Mouse (Mus musculus): Measurements from ENCODE around the gene Slc44a5. TPM values are rescaled to one million over a fixed set of nuclear protein-coding genes. Genes with fewer than 3 reads are reported as not detected.
"Not testable (repeated sequence)": the region's sequence is repeated elsewhere in the genome, so short reads cannot be mapped to it uniquely, and the experiment has no call there.

Gene Slc44a5
- polyA plus RNA-seq, 1 experiment from 2014 or later = 0.56 TPM

DNA sequence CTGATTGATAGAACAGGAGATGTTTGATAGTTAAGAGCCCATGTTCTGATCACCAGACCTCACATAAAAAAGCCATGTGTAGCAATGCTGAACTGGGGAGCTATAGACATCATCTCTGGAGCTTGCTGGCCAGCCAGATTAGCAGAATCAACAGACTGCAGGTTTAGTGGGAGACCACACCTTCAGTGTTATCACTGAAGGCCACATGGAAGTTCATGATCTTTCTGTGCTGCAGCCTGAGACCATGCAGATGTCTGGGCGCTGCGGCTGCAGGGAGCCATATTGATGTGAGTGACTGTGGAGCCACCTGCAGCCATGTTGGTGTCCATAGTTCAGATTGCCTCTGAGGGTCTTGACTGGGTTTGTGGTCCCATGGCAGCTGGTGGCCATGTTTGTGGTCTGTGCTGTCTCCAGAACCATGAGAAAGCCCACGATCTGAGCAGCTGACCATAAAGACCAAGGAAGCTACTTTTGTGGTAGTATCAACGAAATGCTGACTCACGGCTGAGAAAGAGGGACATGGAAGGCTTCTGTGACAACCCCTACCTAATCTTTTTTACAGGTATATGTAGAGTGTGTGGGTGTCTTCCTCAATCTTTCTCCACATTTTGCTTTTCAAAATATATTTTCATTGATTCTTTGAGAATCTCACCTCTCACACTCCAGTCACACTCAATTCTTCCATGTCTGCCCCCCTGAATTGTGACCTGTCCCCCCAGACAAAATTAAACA, 26.7 kb downstream of the Slc44a5 start:
- H3K9ac ChIP-seq (ENCODE audit: low read depth, low read length) = no peak overlapping the region
- no peaks in the 10 kb centered on the region for H3K27me3 ChIP-seq (replicated peaks; ENCODE audit: control insufficient read depth, insufficient read depth, low read length)
- no peaks in the 10 kb centered on the region for H3K4me1 ChIP-seq (ENCODE audit: control insufficient read depth, insufficient read depth, low read length)
- no peak overlapping the region for H3K27ac ChIP-seq (ENCODE audit: low read length)
- WGBS = 90% methylated on average over 5 of the region's 5 CpGs
- no peaks in the 10 kb centered on the region for H3K9me3 ChIP-seq (ENCODE audit: control insufficient read depth, low read length)
- no peak for ATAC-seq
- no peak overlapping the region for H3K4me3 ChIP-seq (ENCODE audit: low read length)
- H3K36me3 ChIP-seq (ENCODE audit: control insufficient read depth, insufficient read depth, low read length) = no peaks in the 10 kb centered on the region
- H3K4me2 ChIP-seq (ENCODE audit: low read depth, low read length) = no peak overlapping the region

DNA sequence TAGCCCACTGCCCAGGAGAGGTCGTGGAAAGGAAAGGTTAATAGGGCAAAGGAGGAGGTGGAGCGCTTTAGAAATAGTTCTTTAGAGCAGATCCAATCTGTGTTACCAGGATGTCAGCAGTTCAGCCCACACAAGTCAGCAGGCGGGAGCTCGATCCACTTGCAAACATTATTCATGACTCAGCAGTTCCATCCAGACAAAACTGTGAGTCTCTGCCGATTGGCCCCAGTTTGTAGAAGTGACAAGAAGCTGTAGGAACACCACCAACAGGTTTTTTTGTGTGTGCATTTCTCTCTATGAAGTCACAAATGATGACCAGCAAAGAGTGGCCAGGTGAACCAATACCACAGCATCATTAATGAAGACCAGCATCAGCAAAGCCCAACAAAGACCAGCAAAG, 28.1 kb downstream of the Slc44a5 start:
- Histone ChIP-seq H3K9me3 (ENCODE audit: control insufficient read depth, low read length) (no peaks in the 10 kb centered on the region), H3K27ac (ENCODE audit: low read length) (no peak overlapping the region), H3K27me3 (replicated peaks; ENCODE audit: control insufficient read depth, insufficient read depth, low read length) (no peaks in the 10 kb centered on the region), H3K4me3 (ENCODE audit: low read length) (no peak overlapping the region), H3K4me1 (ENCODE audit: control insufficient read depth, insufficient read depth, low read length) (no peaks in the 10 kb centered on the region), H3K9ac (ENCODE audit: low read depth, low read length) (no peak overlapping the region), H3K36me3 (ENCODE audit: control insufficient read depth, insufficient read depth, low read length) (no peaks in the 10 kb centered on the region), H3K4me2 (ENCODE audit: low read depth, low read length) (no peak overlapping the region)
- ATAC-seq = no peak
- WGBS = 81% methylated on average over 5 of the region's 5 CpGs

DNA sequence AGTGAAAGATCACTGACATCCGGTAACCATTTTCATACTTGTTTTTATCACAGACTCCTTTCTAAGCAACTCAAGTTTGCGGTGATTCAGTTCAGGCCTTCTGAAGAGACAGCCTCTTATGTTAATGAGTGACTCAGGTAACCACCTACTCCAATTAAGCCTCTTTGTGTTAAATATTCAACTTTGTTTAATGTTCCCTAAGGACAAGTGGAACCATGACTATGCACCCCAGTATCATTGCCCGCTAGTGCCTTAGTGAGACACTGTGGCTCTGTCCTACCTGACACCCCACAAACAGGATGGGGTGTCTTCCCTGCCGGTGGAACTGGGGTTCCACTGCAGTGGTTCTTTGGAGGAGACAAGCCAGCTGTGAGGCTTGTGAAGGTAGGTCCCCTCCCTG, 73.6 kb downstream of the Slc44a5 start:
- Histone ChIP-seq H3K4me1 (ENCODE audit: control insufficient read depth, insufficient read depth, low read length) (no peaks in the 10 kb centered on the region), H3K27me3 (replicated peaks; ENCODE audit: control insufficient read depth, insufficient read depth, low read length) (no peaks in the 10 kb centered on the region), H3K4me2 (ENCODE audit: low read depth, low read length) (no peak overlapping the region), H3K27ac (ENCODE audit: low read length) (no peak overlapping the region), H3K9ac (ENCODE audit: low read depth, low read length) (no peak overlapping the region), H3K9me3 (ENCODE audit: control insufficient read depth, low read length) (no peaks in the 10 kb centered on the region), H3K36me3 (ENCODE audit: control insufficient read depth, insufficient read depth, low read length) (no peaks in the 10 kb centered on the region), H3K4me3 (ENCODE audit: low read length) (no peak overlapping the region)
- no peak for ATAC-seq
- WGBS = 77% methylated on average over 4 of the region's 4 CpGs

DNA sequence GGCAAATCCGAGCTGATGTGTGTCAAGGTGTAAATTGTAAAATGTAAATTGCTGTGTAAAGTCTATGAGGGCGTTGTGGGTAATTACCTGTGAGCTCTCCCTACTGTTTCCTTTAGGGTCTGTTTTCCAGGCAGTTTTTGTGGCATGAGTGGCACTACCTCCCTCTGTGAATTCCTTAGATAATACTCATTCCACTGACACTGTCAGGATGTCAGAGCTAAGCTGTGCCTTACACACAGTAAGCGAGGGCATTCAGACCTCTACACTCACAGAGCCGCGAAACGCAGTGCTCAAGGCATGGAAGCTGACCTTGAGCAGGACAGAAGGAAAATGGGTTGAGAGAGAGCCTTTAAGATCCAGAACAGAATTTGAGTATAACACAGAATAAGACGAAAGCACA, 80.1 kb downstream of the Slc44a5 start:
- ATAC-seq = no peak
- H3K4me3 ChIP-seq (ENCODE audit: low read length) = no peak overlapping the region
- H3K36me3 ChIP-seq (ENCODE audit: control insufficient read depth, insufficient read depth, low read length) = no peaks in the 10 kb centered on the region
- no peak overlapping the region for H3K9ac ChIP-seq (ENCODE audit: low read depth, low read length)
- WGBS = 60% methylated on average over 7 of the region's 7 CpGs
- no peaks in the 10 kb centered on the region for H3K27me3 ChIP-seq (replicated peaks; ENCODE audit: control insufficient read depth, insufficient read depth, low read length)
- H3K4me2 ChIP-seq (ENCODE audit: low read depth, low read length) = no peak overlapping the region
- H3K4me1 ChIP-seq (ENCODE audit: control insufficient read depth, insufficient read depth, low read length) = no peaks in the 10 kb centered on the region
- no peak overlapping the region for H3K27ac ChIP-seq (ENCODE audit: low read length)
- H3K9me3 ChIP-seq (ENCODE audit: control insufficient read depth, low read length) = no peaks in the 10 kb centered on the region

DNA sequence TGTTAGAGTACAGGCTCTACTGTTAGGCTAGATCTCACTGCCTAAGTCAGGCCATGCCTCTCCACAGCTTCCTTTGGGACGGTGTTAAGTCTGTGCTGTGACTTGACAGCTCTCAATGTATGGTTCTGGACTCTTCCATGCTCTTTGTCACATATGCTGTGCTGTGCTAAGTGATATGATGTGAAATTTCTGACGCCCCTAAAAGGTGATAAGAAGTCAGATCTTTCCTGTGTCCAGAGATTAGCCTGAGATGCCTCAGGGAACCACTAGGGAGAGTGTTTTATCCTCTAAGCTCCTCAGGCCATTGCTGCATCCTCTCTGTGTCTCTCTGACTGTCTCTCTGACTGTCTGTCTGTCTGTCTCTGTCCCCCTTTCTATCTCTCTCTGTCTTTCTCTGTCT, 84.2 kb downstream of the Slc44a5 start:
- no peak overlapping the region for H3K4me2 ChIP-seq (ENCODE audit: low read depth, low read length)
- no peaks in the 10 kb centered on the region for H3K36me3 ChIP-seq (ENCODE audit: control insufficient read depth, insufficient read depth, low read length)
- H3K27me3 ChIP-seq (replicated peaks; ENCODE audit: control insufficient read depth, insufficient read depth, low read length) = no peaks in the 10 kb centered on the region
- H3K4me1 ChIP-seq (ENCODE audit: control insufficient read depth, insufficient read depth, low read length) = no peaks in the 10 kb centered on the region
- no peak overlapping the region for H3K4me3 ChIP-seq (ENCODE audit: low read length)
- H3K27ac ChIP-seq (ENCODE audit: low read length) = no peak overlapping the region
- H3K9me3 ChIP-seq (ENCODE audit: control insufficient read depth, low read length) = no peaks in the 10 kb centered on the region
- H3K9ac ChIP-seq (ENCODE audit: low read depth, low read length) = no peak overlapping the region
- WGBS = 82% methylated on average over 2 of the region's 2 CpGs
- ATAC-seq = no peak

DNA sequence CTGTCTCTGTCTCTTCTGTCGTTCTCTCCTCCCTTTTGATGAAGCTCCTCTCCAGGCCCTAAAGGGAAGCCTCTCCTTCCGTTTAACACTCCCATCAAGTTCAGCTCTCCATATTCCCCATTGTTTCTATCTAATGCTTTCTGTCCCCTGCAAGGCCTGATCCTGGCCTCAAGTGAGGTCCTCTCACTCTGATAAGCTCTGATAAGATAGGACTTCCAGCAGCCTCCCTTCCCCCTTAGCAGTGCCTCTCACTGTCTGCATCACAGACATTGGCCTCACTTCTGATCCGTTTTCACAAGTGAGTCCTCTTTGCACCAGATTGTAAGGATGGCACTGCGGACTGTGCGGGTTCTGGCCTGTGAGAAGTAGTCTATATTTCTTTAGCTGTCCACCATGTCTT, 85.0 kb downstream of the Slc44a5 start:
- Histone ChIP-seq H3K9ac (ENCODE audit: low read depth, low read length) (no peak overlapping the region), H3K27ac (ENCODE audit: low read length) (no peak overlapping the region), H3K4me3 (ENCODE audit: low read length) (no peak overlapping the region), H3K27me3 (replicated peaks; ENCODE audit: control insufficient read depth, insufficient read depth, low read length) (no peaks in the 10 kb centered on the region), H3K9me3 (ENCODE audit: control insufficient read depth, low read length) (no peaks in the 10 kb centered on the region), H3K36me3 (ENCODE audit: control insufficient read depth, insufficient read depth, low read length) (no peaks in the 10 kb centered on the region), H3K4me2 (ENCODE audit: low read depth, low read length) (no peak overlapping the region), H3K4me1 (ENCODE audit: control insufficient read depth, insufficient read depth, low read length) (no peaks in the 10 kb centered on the region)
- ATAC-seq = no peak
- WGBS = 78% methylated on average over 5 of the region's 5 CpGs

DNA sequence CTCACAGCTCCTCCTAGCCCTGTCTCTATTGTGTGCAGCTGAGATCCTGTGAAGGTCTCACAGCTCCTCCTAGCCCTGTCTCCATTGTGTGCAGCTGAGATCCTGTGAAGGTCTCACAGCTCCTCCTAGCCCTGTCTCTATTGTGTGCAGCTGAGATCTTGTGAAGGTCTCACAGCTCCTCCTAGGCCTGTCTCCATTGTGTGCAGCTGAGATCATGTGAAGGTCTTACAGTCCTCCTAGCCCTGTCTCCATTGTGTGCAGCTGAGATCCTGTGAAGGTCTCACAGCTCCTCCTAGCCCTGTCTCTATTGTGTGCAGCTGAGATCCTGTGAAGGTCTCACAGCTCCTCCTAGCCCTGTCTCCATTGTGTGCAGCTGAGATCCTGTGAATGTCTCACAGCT, 98.8 kb downstream of the Slc44a5 start:
- H3K9me3 ChIP-seq (ENCODE audit: control insufficient read depth, low read length); H3K4me2 ChIP-seq (ENCODE audit: low read depth, low read length); H3K36me3 ChIP-seq (ENCODE audit: control insufficient read depth, insufficient read depth, low read length); H3K27me3 ChIP-seq (replicated peaks; ENCODE audit: control insufficient read depth, insufficient read depth, low read length); H3K9ac ChIP-seq (ENCODE audit: low read depth, low read length); H3K4me3 ChIP-seq (ENCODE audit: low read length); H3K4me1 ChIP-seq (ENCODE audit: control insufficient read depth, insufficient read depth, low read length); ATAC-seq; H3K27ac ChIP-seq (ENCODE audit: low read length): not testable (repeated sequence)

DNA sequence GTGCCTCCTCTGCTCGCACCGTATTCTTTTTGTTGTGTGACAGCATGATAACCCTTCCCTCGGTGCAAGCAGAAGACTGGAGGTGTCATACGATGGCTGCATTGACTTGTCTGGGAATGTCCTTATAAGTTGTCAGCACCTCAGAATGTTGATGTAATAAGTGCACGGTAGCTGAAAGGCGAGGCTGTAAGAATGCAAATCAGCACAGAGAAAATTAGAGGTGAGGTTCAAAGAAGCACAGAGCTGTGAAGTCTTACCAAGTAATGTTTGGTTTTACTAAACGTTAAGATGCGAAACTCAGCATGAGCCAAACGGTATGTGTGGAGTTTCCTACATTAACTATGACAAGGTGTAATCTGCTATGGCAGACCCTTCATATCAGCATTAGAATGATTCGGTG, 102.5 kb downstream of the Slc44a5 start:
- Histone ChIP-seq H3K9me3 (ENCODE audit: control insufficient read depth, low read length) (no peaks in the 10 kb centered on the region), H3K36me3 (ENCODE audit: control insufficient read depth, insufficient read depth, low read length) (no peaks in the 10 kb centered on the region)
- WGBS = 86% methylated on average over 10 of the region's 10 CpGs

DNA sequence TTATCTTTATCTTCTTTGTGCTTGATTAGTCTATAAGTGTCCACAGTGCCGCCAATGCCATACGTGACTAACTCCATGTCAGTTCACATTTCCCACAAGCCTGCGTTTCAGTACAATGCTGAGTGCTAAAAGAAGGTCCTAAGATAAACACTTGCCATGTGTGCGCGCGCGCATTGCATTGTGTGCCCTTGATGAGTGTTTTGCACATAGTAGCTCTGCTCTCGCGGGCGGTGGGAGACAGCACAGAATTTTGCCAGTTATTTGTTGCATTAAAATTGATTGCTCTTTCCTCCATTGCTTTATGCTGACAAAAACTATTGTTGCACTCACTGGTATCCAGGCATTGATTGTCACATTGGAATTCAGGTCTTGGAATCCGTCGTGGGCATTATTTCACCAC, 108.5 kb downstream of the Slc44a5 start:
- Histone ChIP-seq H3K9ac (ENCODE audit: low read depth, low read length) (no peak overlapping the region), H3K27ac (ENCODE audit: low read length) (no peak overlapping the region), H3K4me1 (ENCODE audit: control insufficient read depth, insufficient read depth, low read length) (peaks cover 3% of the 10 kb centered on the region; the same call in 1 of the 2 replicates), H3K4me3 (ENCODE audit: low read length) (no peak overlapping the region), H3K36me3 (ENCODE audit: control insufficient read depth, insufficient read depth, low read length) (no peaks in the 10 kb centered on the region), H3K4me2 (ENCODE audit: low read depth, low read length) (no peak overlapping the region), H3K9me3 (ENCODE audit: control insufficient read depth, low read length) (no peaks in the 10 kb centered on the region), H3K27me3 (replicated peaks; ENCODE audit: control insufficient read depth, insufficient read depth, low read length) (no peaks in the 10 kb centered on the region)
- ATAC-seq = no peak
- 78% methylated on average over 12 of the region's 12 CpGs for WGBS

More for the DNA sequence above, 102.5 kb downstream of the Slc44a5 start:
- Histone ChIP-seq H3K4me3 (ENCODE audit: low read length) (no peak overlapping the region), H3K9ac (ENCODE audit: low read depth, low read length) (no peak overlapping the region), H3K4me1 (ENCODE audit: control insufficient read depth, insufficient read depth, low read length) (no peaks in the 10 kb centered on the region), H3K27ac (ENCODE audit: low read length) (no peak overlapping the region), H3K27me3 (replicated peaks; ENCODE audit: control insufficient read depth, insufficient read depth, low read length) (no peaks in the 10 kb centered on the region), H3K4me2 (ENCODE audit: low read depth, low read length) (no peak overlapping the region)
- ATAC-seq = no peak

DNA sequence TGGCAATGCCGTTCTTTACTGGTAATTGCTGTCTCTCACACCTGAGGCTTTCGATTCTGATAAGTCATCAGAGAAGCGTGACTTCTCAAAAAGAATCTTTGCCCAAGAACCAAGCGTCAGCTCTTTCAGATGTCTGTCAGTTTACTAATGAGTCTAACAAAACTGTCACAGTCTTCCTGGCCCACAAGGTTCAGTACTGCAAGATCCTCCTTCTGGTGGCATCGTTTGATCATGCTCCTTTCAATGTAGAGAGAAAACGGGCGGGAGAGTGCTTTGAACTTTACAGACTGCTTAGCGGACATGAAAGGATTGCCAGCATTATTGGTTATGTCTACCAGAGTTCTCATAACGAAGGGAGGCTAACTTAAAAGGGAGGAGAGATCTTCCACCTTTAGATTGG, 109.0 kb downstream of the Slc44a5 start:
- Histone ChIP-seq H3K9me3 (ENCODE audit: control insufficient read depth, low read length) (no peaks in the 10 kb centered on the region), H3K9ac (ENCODE audit: low read depth, low read length) (no peak overlapping the region), H3K4me2 (ENCODE audit: low read depth, low read length) (no peak overlapping the region), H3K27me3 (replicated peaks; ENCODE audit: control insufficient read depth, insufficient read depth, low read length) (no peaks in the 10 kb centered on the region), H3K36me3 (ENCODE audit: control insufficient read depth, insufficient read depth, low read length) (no peaks in the 10 kb centered on the region), H3K4me1 (ENCODE audit: control insufficient read depth, insufficient read depth, low read length) (peaks cover 3% of the 10 kb centered on the region; the same call in 1 of the 2 replicates), H3K27ac (ENCODE audit: low read length) (no peak overlapping the region), H3K4me3 (ENCODE audit: low read length) (no peak overlapping the region)
- no peak for ATAC-seq
- 65% methylated on average over 9 of the region's 9 CpGs for WGBS

Data from intestine, embryonic 16.5 days (tissue).